Mouse (Mus musculus): ENCODE data around the gene Plekhm3. TPM values are rescaled to one million over a fixed set of nuclear protein-coding genes. Genes with fewer than 3 reads are reported as not detected.

Plekhm3 gene
- polyA plus RNA-seq, 1 experiment, result 4.8 TPM

- DNase-seq, result no peak
- Histone ChIP-seq H3K4me3 (ENCODE audit: control insufficient read depth, insufficient read depth, low read length) (no peak overlapping the region), H3K4me1 (replicated peaks; ENCODE audit: control insufficient read depth, insufficient read depth, low read length) (peaks cover 4% of the 10 kb centered on the region), H3K36me3 (ENCODE audit: control insufficient read depth, insufficient read depth, low read length) (no peaks in the 10 kb centered on the region), H3K27me3 (ENCODE audit: control insufficient read depth, insufficient read depth, low read length) (no peaks in the 10 kb centered on the region), H3K27ac (ENCODE audit: control insufficient read depth, insufficient read depth, low read length) (no peak overlapping the region)
- 76% methylated on average over 4 of the region's 4 CpGs for WGBS
- TF ChIP-seq CTCF (IDR thresholded peaks at IDR 0.05; ENCODE audit: borderline replicate concordance, control insufficient read depth, extremely low read depth, insufficient read depth, low read length, poor library complexity) (no peak), POLR2A (IDR thresholded peaks at IDR 0.05; ENCODE audit: control insufficient read depth, extremely low read depth, insufficient read depth, low read length, poor library complexity) (no peak)
Observed at GRCm38 (mm10) chr1:64946106-64946505, 10.5 kb downstream of the Plekhm3 start.

GRCm38 (mm10) chr1:64945214-64945785 is 11.3 kb downstream of the Plekhm3 start:
- TF ChIP-seq CTCF (IDR thresholded peaks at IDR 0.05; ENCODE audit: borderline replicate concordance, control insufficient read depth, extremely low read depth, insufficient read depth, low read length, poor library complexity), result no peak
- no peak for TF ChIP-seq POLR2A (IDR thresholded peaks at IDR 0.05; ENCODE audit: control insufficient read depth, extremely low read depth, insufficient read depth, low read length, poor library complexity)
- Histone ChIP-seq H3K4me1 (replicated peaks; ENCODE audit: control insufficient read depth, insufficient read depth, low read length) (peaks cover 4% of the 10 kb centered on the region), H3K27me3 (ENCODE audit: control insufficient read depth, insufficient read depth, low read length) (no peaks in the 10 kb centered on the region), H3K4me3 (ENCODE audit: control insufficient read depth, insufficient read depth, low read length) (no peak overlapping the region), H3K36me3 (ENCODE audit: control insufficient read depth, insufficient read depth, low read length) (no peaks in the 10 kb centered on the region), H3K27ac (ENCODE audit: control insufficient read depth, insufficient read depth, low read length) (no peak overlapping the region)
- DNase-seq, result no peak
- 95% methylated on average over 9 of the region's 9 CpGs for WGBS

GRCm38 (mm10) chr1:64944746-64945145 is 11.9 kb downstream of the Plekhm3 start:
- 92% methylated on average over 2 of the region's 2 CpGs for WGBS
- no peaks in the 10 kb centered on the region for H3K36me3 ChIP-seq (ENCODE audit: control insufficient read depth, insufficient read depth, low read length)

DNA sequence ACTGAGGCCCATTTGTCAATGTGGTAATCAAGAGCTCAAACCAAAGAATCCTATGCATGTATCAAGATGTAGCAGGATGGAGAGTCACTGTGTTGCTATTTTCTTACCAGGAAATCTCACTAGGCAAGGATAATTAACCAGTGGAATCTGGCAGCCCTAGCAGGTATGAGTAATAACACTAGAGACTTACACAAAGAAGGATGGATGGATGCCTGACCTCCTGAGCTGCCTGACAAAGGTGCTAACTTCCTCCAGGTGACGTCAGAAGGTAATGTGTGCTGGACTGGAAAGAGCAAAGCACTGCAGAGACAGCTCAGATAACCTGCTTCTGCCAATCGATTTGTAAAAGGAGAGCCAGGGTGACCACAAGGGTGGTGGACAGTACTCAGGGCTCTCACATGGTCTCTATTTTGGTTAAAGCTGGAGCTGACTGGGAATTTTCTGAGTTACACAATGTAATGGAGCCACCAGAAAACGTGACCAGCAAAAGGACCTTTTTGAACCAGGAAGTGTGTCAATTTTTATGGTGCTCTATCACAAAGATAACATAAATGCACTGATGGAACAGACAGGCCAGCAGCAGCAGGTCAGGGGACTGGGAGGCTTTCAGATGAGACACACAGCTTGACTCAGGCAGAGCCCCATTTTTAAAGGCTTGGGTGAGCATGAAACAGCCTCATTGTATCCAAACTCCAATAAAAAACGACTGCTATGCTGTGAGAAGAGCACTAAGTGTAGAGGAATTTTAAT is 14.4 kb downstream of the Plekhm3 start:
- DNase-seq, result no peak
- no peaks in the 10 kb centered on the region for H3K4me1 ChIP-seq (replicated peaks; ENCODE audit: control insufficient read depth, insufficient read depth, low read length)
- no peaks in the 10 kb centered on the region for H3K27me3 ChIP-seq (ENCODE audit: control insufficient read depth, insufficient read depth, low read length)
- H3K4me3 ChIP-seq (ENCODE audit: control insufficient read depth, insufficient read depth, low read length), result no peak overlapping the region
- no peaks in the 10 kb centered on the region for H3K36me3 ChIP-seq (ENCODE audit: control insufficient read depth, insufficient read depth, low read length)
- no peak for TF ChIP-seq CTCF (IDR thresholded peaks at IDR 0.05; ENCODE audit: borderline replicate concordance, control insufficient read depth, extremely low read depth, insufficient read depth, low read length, poor library complexity)
- TF ChIP-seq POLR2A (IDR thresholded peaks at IDR 0.05; ENCODE audit: control insufficient read depth, extremely low read depth, insufficient read depth, low read length, poor library complexity), result no peak
- 89% methylated on average over 4 of the region's 4 CpGs for WGBS
- no peak overlapping the region for H3K27ac ChIP-seq (ENCODE audit: control insufficient read depth, insufficient read depth, low read length)

More at GRCm38 (mm10) chr1:64944746-64945145, 11.9 kb downstream of the Plekhm3 start:
- peaks cover 4% of the 10 kb centered on the region; the same call in 1 of the 2 replicates for H3K4me1 ChIP-seq (replicated peaks; ENCODE audit: control insufficient read depth, insufficient read depth, low read length)
- no peak for TF ChIP-seq POLR2A (IDR thresholded peaks at IDR 0.05; ENCODE audit: control insufficient read depth, extremely low read depth, insufficient read depth, low read length, poor library complexity)
- no peak for TF ChIP-seq CTCF (IDR thresholded peaks at IDR 0.05; ENCODE audit: borderline replicate concordance, control insufficient read depth, extremely low read depth, insufficient read depth, low read length, poor library complexity)
- no peak overlapping the region for H3K4me3 ChIP-seq (ENCODE audit: control insufficient read depth, insufficient read depth, low read length)
- H3K27me3 ChIP-seq (ENCODE audit: control insufficient read depth, insufficient read depth, low read length), result no peaks in the 10 kb centered on the region
- no peak overlapping the region for H3K27ac ChIP-seq (ENCODE audit: control insufficient read depth, insufficient read depth, low read length)
- no peak for DNase-seq

GRCm38 (mm10) chr1:64938907-64939306 is 17.7 kb downstream of the Plekhm3 start:
- Histone ChIP-seq H3K36me3 (ENCODE audit: control insufficient read depth, insufficient read depth, low read length) (no peaks in the 10 kb centered on the region), H3K27me3 (ENCODE audit: control insufficient read depth, insufficient read depth, low read length) (no peaks in the 10 kb centered on the region), H3K4me1 (replicated peaks; ENCODE audit: control insufficient read depth, insufficient read depth, low read length) (no peaks in the 10 kb centered on the region), H3K4me3 (ENCODE audit: control insufficient read depth, insufficient read depth, low read length) (no peak overlapping the region), H3K27ac (ENCODE audit: control insufficient read depth, insufficient read depth, low read length) (no peak overlapping the region)
- TF ChIP-seq POLR2A (IDR thresholded peaks at IDR 0.05; ENCODE audit: control insufficient read depth, extremely low read depth, insufficient read depth, low read length, poor library complexity) (no peak), CTCF (IDR thresholded peaks at IDR 0.05; ENCODE audit: borderline replicate concordance, control insufficient read depth, extremely low read depth, insufficient read depth, low read length, poor library complexity) (no peak)
- no peak for DNase-seq
- WGBS, result 98% methylated on average over 7 of the region's 7 CpGs

DNA sequence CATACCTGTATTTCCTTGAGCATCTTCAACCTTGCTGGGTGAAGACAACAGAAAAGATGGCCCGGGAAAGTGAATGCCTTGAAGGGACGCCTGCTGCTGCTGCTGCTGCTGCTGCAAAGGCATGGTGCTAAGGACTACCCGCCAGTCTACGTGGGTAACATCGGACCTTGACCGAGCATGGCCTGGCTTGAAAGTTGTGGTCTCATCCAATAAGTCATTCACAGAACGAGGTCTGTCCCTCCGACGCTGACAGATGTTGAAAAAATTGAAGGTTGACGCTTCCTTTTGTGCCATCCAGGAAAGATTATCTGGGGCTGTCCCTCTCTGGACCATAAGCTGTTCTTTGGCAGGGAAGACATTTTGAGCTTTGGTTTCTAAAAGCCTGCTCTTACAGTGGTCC is 18.9 kb downstream of the Plekhm3 start:
- no peak overlapping the region for H3K27ac ChIP-seq (ENCODE audit: control insufficient read depth, insufficient read depth, low read length)
- no peaks in the 10 kb centered on the region for H3K36me3 ChIP-seq (ENCODE audit: control insufficient read depth, insufficient read depth, low read length)
- no peaks in the 10 kb centered on the region for H3K4me1 ChIP-seq (replicated peaks; ENCODE audit: control insufficient read depth, insufficient read depth, low read length)
- 96% methylated on average over 10 of the region's 10 CpGs for WGBS
- DNase-seq, result no peak
- no peak for TF ChIP-seq CTCF (IDR thresholded peaks at IDR 0.05; ENCODE audit: borderline replicate concordance, control insufficient read depth, extremely low read depth, insufficient read depth, low read length, poor library complexity)
- TF ChIP-seq POLR2A (IDR thresholded peaks at IDR 0.05; ENCODE audit: control insufficient read depth, extremely low read depth, insufficient read depth, low read length, poor library complexity), result no peak
- H3K4me3 ChIP-seq (ENCODE audit: control insufficient read depth, insufficient read depth, low read length), result no peak overlapping the region
- H3K27me3 ChIP-seq (ENCODE audit: control insufficient read depth, insufficient read depth, low read length), result no peaks in the 10 kb centered on the region

Measured in thymus, adult 2 months (tissue).